Mouse (Mus musculus): ENCODE measurements at regions not wholly inside any gene's neighbourhood (a gene's known extent, or its start where the extent isn't known, plus 50 kb on each side); places are given as distances from the start of the nearest gene placed in this dataset.

DNA sequence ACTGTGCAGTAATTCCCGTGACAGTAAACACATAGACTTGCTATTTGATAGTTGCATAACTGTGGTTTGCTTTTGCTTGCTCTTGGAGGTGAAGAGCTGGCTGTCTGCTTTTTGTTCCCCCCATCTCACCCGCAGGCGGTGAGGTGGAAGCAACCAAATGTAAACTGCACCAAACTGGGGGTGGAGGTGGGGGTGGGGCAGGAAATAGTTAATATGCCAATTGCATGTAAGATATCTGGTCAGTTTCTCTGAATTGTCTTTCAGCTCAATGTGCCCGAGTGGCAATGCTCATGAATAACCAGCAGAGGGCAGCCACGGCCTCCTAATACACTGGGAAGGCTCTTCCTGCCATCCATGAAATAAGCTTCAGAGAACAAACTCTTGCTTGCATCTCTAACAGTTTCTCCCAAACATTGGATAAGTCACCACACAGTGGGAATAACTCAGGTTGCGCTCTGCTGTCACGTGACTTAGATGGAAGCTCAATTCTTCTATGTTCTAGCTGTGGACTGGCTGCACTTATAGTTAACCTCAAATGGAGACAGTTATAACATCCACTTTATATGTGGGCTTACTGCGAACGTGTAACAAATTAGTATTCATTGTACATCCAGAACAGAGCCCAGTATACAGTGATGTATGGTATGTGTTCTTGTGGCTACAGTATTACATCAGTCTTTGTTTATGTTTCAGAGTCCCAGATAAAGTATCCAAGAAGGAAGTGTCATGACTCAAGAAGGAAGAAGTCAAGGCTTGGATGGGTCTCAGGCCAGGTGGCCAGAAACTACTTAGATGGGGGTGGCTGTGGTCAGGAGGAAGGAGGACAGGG, 62.0 kb upstream of the Egflam start:
- DNase-seq = peak; percentile 69 to 84
- intact Hi-C loops (cut with DNase I) = loop anchor here (1.0 to 10.0 kb wide), 4 partner anchors 352 to 637 kb away; partner anchors contain the start of gene Wdr70

DNA sequence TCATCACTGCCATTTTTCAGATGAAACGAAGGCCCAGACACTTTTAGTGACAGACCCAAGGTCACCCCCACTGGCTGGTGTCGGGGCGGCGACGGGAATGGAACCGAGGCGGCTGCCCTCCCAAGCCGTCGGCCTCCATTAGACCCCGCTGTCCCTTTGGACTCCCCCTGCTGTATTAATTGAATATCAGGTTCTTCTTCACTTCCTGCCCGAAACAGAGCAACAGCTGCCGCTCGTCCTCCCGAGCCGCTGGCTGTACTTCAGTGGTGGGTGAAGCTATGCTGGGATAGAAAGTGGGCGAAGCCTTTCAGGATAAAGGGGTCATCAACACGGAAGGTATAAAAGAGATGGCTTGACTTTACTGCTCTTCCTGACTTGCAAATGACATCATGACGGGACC, 64.4 kb upstream of the Egflam start:
- DNase-seq = no peak
- intact Hi-C loops (cut with DNase I) = loop anchor here (5.0 to 10.0 kb wide), 3 partner anchors 562 to 635 kb away; partner anchors contain the start of gene Wdr70

DNA sequence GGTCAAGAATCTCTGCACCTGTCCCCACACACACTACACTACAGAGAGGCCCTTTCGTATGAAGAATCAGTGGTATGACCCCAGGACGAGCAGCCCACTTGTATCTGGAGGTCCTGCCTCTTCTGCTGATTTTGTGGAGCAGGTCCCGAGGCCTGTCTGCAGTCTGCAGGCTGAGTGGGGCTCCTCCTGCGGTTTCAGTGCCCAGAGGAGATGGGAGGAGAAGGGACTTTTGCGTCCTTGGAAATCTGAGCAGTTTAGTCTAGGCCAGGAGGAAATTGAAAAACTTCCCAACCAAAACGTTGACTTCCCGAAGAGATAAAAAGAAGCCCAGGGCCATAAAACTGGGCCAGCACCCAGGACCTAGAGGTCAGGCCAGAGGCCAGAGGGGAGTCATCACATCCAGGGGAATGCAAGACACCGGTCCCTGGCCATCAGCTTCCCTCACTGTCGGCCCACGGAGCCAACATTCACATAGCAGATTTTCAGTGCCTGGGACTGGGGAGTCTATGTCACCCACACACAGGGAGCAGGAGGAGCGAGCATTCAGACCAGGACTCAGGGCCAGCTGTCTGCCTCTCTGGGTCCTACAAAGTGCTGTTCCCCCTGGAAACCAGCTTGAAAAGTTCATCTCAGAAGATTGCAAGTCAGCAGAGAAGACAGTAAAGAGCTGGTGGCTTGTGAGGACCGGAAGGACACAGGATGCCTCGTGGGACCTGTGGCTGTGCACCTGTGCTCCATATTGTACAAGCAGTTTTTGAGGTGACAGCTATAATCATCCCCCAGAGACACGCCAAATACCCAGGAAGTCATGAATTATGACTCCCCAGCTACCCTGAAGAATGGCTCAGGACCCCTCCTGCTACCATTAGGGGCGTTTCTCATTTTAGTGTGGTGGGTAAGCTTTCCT, 65.5 kb upstream of the Egflam start:
- DNase-seq = no peak
- intact Hi-C loops (cut with DNase I) = loop anchor here (5.0 to 10.0 kb wide), 3 partner anchors 561 to 634 kb away; partner anchors contain the start of gene Wdr70

DNA sequence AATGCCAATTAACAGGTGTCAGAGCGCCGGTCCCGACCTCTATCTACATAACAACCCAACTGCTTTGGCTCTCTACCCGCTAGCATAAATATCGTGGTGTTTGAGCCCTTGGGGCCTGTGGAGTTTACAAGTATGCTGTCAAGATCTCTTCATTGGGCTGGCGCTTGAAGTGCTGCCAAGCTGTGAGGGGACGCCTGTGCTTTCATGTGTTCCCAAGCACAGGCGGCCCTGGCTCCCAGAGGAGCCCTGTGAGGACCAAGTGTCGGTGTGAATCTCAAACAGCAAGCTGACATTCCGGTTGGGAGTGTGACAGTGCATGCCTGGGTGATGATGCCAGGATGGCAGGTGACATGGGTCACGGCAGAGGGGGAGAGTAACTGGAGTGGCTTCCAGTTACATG, 82.0 kb upstream of the Egflam start:
- intact Hi-C loops (cut with DNase I) = no loop called here
- peak; percentile 66 to 79 for DNase-seq

DNA sequence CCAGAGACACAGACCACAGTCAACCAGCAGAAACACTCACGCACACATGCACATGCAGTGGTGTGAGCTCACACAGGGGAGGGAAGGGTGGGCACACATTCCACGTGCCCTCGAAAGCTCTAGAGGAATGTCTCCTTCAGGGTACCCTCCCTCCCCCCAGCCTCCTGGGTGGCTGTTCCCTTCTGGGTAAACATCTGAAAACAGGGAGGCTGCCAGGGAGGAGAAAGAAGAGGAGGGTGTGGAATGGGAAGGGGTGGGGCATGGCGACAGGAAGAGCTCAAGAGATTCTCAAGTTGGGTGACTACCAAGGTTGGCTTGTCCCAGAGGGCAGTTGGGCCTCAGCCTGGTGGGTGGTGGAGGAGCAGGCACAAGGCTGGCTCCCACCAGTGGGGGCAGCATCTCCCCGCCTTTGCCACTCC, 82.6 kb upstream of the Egflam start:
- peak; percentile 11 to 30 for DNase-seq
- intact Hi-C loops (cut with DNase I) = no loop called here

DNA sequence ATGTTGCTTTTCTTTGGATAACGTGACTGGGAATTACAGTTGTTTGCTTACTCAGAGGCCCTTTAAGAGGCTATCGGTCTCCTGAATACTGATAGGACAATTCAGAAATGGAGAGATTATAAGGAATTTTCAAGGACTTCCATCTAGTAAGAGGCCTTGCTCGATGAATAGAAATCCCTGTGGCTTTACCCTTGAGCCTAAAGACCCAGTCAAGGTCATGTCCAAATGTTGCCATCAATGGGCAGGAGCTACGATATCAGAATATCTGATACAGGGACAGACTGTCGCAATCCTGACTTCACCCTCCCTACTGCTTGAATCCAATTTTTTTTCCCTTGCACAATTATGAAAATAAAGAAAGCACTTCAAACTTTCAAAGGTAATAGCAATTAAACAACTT, 85.5 kb upstream of the Egflam start:
- DNase-seq = no peak
- intact Hi-C loops (cut with DNase I) = no loop called here

DNA sequence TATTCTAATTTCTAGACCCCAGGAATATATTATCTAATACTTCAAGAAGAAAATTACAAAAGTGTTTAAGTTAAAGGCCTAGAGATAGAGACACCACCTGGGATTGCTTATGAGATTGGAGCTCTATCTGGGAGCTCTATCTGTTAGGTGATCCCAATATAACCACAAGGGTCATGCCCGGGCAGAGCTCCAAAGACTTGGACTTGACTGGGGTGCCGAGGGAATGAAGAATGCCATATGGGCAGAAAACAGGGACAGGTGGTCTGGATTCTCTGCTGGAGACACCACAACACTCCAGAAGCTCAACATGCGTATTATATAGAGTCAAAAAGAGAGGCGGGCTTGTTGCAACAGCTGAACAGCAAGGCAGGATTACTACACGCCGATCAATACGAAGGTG, 92.9 kb upstream of the Egflam start:
- intact Hi-C loops (cut with DNase I) = no loop called here
- no peak for DNase-seq

DNA sequence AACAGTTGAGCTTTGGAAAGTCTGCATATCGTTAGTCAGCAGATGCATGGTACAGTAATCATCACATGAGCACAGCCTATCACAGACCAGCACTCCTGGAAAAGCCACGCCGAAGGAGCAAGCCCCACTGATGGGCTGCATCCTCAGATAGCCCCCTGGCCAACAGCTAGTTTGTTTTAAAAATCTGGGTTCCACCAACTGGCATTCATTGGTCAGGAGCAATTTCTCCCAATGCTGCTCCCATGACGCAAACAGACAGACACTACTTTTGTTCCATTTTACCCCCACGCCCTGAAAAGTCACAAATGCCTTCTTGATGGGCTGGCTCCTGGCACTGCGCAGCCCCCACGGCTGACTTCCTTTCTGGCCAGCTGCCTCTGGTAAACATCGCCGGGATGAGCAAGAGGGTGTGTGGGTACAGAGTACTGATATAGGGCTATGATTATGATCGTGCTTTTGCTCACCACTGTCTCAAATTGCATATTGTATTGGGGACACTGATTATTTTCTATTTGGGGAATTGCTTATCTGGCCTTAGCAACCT, 95.0 kb upstream of the Egflam start:
- intact Hi-C loops (cut with DNase I) = no loop called here
- no peak for DNase-seq

DNA sequence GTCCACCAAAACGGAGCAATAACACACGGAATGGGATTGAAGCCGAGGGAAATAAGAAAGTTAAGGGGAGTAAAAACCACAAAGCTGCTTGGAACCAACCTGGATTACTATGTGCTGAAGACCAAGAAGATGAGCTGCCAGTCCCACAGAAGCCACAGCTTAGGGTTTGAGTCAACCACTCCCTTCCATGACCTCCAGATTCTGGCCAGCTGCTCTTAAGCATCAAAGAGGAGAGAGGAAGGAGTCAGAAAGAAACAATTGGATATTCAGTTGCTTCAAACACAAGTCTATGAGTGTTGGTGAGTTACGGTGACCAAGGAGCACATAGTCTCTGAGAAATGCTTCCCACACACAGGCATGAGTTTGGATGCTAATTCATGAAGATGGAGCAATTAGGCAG, 99.7 kb upstream of the Egflam start:
- DNase-seq = no peak
- intact Hi-C loops (cut with DNase I) = no loop called here

DNA sequence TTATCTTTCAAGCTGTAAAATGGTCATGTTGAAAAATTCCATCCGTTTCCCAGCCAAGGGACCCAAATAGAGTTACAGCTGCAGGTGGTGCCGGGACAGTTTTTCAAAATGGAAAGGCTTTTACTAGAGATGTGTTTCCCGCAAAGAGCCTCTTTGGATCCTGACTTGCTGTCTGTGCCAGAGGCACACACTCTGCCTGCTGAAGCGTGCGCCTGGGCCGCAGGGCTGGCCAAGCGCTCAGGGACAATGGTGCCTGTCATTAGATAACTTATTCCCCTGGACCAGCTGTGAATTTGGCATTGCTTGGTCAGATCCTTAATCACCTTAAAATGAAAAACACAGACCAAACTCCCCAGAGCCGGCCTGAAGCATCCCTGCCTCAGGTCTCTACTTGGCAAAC, 110.3 kb upstream of the Egflam start:
- DNase-seq = no peak
- intact Hi-C loops (cut with DNase I) = no loop called here

DNA sequence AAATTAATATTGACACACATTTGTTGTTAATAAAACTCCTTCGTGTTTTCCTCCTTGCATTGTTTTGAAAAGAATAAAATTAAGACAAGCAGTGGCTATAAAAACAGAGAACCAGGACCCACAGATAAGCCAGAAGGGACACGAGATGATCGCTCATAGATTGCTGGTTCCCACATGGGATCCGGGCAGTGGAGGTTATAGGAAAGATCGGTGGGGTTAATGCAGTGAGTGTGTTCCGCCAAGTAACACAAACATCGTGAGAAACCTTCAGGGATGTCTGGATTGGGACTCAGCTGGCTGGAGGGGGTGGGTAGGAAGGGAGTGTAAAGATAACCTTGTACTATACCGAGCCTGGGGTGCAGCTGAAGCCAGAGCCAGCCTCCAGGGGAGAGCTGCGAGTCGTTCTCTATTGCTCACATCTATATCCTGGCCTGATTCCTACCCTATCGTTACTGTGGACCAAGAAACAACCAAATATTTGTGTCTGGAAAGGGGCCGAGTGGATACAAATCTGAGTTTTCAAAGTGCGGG, 116.6 kb upstream of the Egflam start:
- intact Hi-C loops (cut with DNase I) = no loop called here
- no peak for DNase-seq

DNA sequence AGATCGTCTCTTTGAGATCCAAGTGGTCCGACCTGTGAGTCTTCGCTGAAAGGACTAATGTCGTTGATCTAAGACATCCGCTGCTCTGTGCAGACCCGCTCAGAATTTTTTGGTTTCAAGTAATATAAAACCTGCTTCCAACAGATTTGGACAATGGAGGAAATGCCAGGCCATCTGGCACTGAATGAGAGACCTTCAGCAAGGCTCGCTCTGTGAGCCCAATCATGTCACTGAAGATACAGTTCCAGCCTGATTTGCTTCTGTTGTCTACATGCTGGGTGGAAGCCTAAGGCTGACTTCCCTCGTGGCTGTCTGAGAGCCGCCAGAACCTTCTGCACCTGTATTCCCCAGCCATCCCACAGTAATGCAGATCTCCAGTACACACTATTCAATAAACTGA, 123.4 kb upstream of the Egflam start:
- no peak for DNase-seq
- intact Hi-C loops (cut with DNase I) = no loop called here

DNA sequence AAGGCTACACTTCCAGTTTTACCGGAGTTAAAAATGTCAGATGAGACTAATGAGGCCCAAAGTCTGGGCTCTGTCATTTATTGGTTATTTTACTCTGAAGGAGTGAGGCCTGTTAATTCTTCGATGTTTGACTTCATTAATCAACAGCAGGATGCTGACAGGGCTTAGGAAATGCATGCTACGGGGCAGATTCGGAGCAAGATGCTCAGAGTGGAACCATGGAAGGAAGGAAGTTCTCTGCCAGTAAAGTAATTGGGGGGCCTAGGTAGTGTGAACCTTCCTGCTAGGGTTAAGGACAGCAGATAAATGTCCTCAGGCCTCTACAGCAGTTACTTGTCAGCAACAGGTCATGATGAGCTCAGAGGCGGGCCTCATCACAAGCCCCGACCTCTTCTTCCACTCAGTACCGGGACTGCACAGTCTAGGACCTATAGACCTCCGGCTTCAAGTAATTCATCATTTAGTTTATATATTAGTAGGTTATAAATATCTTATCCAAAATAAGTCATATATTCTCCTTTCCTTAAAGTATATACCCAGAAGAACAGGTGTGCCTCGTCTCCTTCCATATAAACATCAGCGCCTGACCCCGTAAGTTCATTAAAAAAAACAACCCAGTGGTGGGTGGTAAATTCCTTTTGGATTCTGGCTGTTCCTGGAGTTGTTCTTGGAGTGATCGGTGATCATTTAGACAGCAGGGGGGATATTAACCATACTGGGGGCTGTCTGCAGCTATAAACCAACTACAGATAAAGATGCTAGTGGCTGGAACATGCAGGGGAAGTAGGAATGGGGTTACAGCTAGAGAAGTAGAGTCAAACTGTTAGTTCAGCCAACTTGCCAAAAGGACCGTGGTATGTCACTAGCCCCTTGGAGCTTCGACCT, 124.9 kb upstream of the Egflam start:
- DNase-seq = no peak
- intact Hi-C loops (cut with DNase I) = no loop called here

DNA sequence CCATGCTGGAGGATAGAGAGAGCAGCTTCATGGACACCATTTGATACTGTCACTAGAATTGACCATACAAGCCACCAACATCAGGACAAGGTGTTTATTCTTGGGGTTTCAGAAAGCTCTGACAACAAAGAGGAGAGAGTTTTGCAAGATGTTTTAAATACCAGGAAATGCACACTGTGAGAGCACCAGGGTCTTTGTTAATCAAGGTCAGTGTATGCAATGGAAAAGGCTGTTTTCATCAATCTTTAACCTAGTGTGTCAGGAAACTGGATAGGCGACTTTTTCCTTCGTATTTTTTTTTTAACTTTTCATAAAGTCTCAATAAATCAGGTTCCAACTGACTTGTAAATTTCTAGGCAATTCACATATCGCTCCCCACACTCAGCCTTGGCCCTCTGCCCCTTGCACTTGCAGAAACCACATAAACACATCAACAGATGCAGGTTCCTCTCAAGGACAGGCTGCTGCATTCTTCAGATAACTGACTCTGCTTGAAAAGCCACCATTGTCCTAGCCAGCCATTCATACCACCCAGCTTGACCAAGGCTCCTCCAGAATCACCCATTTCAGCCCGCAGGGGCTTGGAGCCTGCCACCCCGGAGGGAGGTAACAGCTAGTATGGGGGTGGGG, 132.9 kb upstream of the Egflam start:
- intact Hi-C loops (cut with DNase I) = no loop called here
- DNase-seq = no peak

DNA sequence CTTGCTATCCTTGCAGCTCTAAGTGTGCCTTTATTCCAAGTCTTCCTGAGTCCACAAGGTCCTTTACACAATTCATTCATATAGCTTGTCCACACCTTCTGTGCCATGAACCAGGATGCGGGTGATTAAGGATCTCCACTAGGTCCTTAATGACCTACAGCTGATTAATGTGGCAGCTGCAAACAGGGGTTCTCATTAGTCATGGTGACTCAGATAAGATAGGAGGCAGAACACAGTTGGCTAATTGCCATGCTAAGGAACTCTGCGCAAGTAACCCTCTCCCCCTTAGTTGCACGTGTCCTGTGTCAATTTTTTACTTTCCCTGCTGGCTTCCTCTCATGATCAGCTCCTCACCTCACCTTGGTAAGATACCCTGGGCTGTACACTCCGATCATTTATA, 139.7 kb upstream of the Egflam start:
- no peak for DNase-seq
- intact Hi-C loops (cut with DNase I) = no loop called here

DNA sequence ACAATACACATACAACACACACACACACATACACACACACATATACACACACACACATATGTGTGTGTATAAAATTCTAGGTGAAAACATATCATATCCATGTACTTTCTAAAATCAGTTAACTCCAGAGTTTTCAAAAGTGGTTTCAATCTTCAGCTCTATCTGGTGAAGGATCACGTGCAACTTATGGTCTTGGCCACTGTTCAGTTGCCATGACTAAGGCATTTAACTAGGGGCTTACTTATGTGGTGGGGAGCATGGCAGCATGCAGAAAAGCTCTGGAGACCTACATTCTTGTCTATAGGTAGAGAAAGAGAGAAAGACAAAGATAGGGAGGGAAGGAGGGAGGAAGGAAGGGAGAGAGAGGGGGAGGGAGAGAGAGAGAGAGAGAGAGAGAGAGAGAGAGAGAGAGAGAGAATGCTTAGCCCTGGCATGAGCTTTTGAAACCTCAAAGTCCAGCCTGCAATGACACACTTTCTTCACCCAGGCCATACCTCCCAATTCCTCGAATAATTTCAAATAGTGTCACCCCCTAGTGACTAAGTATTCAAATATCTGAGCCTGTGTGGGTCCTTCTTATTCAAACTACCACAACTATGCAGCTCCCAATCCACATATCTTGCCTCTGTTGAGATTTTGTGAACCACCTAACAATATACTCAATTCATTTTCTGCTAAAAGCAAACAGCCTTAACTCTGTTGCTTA, 155.1 kb upstream of the Egflam start:
- intact Hi-C loops (cut with DNase I) = no loop called here
- no peak for DNase-seq

DNA sequence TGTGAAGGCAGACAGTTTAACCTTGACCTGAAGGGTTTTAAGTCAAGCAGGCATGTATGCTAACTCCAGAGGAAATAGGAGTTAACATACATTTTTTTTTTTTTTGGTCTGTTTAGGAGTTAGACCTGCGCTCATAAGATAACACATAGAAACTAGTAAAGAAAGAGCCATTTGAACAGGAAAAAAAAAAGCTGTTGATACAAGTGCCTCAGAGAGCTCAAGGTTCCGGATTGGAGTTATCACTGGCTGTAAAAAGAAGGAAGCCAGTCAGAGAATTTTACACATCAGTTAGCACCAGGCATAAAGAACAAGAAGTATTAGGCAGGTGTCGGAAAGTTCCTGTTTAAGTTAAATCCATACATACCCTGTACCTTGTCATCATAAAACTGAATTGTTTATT, 156.2 kb upstream of the Egflam start:
- intact Hi-C loops (cut with DNase I) = no loop called here
- no peak for DNase-seq

DNA sequence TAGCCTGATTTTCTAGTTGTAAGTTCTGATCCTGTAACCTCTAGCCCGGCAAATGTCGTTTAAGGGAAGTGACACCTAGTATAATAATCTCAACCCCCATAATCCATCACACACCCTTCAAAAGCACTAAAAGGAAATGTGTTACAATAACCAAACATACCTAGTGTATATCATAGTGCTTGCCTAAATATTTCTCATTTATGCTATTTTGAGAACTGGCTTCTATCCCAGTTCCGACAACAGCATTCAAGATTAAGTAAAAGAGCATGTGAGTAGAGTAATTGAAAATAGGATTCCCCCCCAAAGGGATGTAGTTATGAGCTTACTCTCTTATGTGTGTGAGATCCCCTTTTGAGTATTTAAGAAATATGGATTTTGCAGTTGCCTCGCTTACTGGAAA, 165.1 kb upstream of the Egflam start:
- intact Hi-C loops (cut with DNase I) = no loop called here
- peak in 1 of 2 experiments; percentile 8 for DNase-seq

DNA sequence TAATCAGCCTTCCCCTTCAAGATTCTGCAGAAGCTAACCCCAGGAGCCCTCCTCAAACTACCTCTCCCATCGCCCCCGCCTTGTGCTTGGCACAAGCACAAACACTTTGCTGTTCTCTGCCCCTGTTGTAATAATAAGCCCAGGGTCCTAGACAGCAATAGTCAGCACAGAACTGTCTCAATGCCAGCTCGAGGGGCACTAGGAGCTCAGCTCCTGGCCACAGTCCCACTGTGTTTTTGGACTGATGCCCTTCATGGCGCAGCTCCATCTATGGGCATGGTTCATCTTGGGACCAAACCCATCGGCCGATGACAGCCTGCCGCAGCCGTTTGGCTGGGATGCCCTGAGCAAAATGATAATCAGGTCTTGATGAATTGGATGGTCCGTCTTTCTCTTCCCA, 165.5 kb upstream of the Egflam start:
- peak; percentile 91 to 93 for DNase-seq
- intact Hi-C loops (cut with DNase I) = no loop called here

Measured in heart, postnatal 10 days (tissue).